Mouse (Mus musculus): Measurements from ENCODE around the gene Daxx.

Daxx gene

GRCm38 (mm10) chr17:33921361-33921760, 12.1 kb downstream of the Daxx start:
- no peak for DNase-seq

DNA sequence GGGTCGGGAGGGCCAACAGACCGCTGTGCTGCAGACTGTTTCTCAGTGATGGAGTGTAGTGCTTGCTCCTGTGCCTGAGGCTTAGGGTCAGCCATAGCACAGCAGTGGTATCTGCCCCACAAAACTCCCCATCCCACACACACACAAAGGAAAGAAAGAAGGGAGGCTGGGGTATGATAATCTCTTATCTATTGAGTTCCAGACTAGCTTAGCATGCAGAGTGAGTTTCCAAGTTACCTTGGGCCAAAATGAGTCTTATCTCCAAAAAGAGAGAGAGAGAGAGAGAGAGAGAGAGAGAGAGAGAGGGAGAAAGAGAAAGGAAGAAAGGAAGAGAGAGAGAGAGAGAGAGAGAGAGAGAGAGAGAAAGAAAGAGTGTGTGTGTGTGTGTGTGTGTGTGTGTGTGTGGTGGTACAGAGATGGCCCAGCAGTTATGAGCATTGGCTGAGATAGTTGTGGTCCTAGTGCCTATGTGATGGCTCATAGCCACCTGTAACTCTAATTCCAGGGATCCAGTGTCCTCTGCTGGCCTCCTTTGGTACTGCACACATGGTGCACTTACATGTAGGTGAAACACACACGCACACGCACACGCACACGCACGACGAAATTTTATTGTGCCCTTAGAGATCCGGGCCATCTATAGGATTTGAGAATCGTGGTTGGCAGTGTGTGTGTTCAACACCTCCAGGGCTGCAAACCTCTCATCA, 15.5 kb downstream of the Daxx start:
- DNase-seq = peak; percentile 64

- no peak for DNase-seq
Measured at GRCm38 (mm10) chr17:33925406-33926116, 16.3 kb downstream of the Daxx start.

DNA sequence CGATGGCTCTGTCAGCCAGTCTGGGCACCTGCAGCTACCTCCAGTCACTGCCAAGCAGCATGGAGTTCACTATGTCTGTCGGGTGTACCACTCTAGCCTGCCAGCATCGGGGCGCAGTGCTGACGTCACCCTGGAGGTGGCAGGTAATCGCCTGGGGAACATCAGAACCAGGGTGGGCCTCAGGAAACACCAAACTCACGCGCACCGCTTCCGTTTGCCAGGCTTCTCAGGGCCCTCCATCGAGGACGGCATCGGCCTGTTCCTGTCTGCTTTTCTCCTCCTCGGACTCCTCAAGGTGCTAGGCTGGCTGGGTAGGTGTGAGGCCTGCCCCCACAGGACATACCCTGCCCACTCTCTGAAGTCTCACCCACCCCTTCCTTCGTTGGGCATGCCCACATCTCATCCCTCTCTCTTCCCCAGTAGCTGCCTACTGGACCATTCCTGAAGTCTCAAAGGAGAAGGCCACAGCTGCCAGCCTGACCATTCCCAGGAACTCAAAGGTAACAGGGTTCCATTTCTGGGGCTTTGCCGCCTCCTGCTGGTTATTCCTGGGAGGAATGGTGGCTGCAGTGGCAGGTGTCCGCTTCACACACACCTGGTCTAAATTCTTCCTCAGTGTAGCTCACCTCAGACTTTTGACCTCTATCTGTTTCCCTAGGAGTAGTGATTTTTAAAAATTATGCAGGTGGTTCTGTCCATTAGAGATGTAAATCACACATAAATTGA, 17.2 kb downstream of the Daxx start:
- no peak for DNase-seq

DNA sequence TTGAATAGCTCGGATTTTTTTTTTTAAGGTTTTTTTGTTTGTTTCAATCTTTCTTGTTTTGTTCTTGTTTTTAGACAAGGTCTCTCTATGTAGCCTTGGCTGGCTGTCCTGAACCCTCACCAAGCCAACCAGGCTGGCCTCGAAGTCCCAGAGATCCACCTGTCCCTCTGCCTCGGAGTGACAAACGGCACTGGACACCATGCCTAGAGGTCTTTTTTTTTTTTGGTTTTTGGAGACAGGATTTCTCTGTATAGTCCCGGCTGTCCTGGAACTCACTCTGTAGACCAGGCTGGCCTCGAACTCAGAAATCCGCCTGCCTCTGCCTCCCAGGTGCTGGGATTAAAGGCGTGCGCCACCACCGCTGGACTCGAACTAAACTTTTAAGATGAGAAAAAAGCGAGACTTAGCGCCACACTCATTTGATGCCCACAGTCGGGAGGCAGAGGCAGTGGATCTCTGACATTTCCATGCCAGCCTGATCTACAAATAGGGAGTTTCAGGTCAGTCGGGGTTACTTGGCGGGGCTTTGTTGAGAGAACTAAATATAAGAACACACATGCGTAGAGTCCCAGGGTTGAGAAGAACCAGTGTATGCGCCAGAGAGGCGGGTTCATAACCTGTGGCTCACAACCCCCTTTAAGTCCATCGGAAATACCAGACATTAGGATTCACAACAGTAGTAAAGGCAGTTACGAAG, 19.2 kb downstream of the Daxx start:
- DNase-seq = no peak

DNA sequence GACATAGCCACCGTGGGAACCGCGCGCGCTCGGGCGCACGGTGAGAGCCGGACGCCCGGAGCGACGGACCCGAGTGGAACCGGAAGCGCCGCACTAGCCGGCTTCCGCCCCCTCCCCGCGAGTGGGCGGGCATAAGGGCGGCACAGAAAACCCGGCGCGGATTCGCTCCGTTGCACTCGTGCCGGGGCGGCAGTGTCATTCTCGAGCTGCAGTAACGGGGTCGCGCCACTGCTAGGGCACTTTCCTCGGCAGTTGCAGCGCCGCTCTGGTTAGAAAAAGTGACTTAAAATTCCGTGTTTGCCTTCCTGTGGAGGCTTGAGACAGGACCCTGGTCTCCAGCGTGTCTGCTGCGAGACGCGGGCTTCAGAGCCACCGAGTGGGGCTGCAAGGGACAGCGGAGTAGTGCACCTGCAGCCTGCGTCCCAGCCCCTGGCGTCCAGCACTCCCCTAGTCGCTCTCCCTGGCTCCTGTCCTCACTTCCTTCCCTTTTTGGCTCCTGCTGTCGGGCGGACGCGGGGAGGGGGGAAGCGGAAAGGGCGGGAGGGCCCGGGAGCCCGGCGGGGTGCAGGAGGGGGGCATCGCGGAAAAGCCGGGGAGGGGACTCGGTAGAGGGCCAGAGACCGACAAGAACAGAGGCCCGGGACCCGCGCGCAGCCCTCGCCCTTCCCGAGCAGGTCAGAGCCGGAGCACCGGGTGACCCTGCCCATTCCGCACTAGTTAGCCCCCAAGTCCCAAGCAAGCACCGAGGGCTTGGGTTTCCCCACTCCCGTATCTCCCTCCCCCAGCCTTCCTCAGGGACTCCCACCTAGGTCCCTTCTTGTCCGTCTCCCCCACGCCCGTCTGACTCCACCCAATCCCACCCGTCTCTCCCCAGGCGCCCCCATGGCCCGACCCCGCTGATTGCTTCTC, 20.4 kb downstream of the Daxx start, which contains the start of gene Rgl2:
Gene Rgl2 (plus strand): TSS at position 173 of the 909 bp plus-strand sequence.
- DNase-seq = peak; percentile 98

DNA sequence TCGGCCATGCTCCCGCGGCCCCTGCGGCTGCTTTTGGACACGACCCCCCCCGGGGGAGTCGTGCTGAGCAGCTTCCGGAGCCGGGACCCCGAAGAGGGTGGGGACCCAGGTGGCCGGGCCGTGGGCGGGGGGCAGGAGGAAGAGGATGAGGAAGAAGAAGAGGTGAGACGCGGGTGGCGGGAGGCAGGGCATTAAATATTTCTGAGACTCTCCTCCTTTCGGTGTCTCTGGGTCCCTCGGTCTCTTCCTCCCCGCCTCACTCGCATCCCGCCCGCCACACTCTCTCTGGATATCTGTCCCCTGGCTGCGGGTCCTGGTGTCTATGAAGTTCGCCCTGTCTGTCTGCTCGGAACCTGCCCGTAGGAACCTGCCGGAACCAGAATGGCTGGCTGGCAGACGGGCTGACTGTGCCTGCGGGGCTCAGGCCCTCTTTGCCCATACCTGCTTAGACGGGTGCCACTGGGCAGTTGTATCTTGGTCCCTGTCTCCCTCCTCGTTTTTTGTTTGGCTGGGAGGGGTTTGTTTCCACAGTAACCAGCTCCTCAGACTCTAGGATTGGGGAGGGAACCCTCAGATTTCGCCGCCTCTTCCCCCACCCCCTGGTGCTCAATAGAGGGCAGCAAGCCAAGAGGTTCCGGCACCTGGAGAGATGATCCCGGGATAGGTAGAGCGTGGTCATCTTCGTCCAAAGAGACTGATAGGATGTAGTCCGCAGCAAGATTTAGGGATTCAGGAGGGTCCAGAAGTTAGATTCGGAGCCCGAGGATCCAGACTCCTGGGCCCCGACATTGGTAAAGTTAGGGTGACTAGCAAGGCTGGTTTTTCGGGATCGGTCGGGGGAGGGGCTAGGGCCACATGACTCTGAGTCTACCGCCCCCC, 21.3 kb downstream of the Daxx start:
- peak; percentile 85 for DNase-seq

- DNase-seq = no peak
Measured at GRCm38 (mm10) chr17:33931159-33931866, 22.1 kb downstream of the Daxx start.

- no peak for DNase-seq
Measured at GRCm38 (mm10) chr17:33931947-33932346, 22.7 kb downstream of the Daxx start.

- DNase-seq = no peak
Measured at GRCm38 (mm10) chr17:33932448-33932847, 23.2 kb downstream of the Daxx start.

DNA sequence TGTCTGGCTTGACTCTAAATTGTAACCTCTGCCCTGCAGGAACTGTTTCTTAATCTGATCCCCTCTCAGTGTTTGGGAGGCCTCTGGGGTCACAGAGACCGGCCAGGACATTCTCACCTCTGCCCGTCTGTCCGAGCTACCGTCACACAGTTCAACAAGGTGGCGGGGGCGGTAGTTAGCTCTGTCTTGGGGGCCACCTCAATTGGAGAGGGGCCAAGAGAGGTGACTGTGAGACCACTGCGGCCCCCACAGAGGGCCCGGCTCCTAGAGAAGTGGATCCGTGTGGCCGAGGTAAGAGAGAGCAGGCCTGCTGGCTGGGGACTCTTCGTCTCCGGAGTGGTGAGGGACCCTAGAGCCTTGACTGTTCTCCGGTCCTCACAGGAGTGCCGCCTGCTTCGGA, 23.8 kb downstream of the Daxx start:
- no peak for DNase-seq

- DNase-seq = no peak
Measured at GRCm38 (mm10) chr17:33935422-33936055, 26.3 kb downstream of the Daxx start.

GRCm38 (mm10) chr17:33936993-33937392, 27.8 kb downstream of the Daxx start:
- DNase-seq = no peak

GRCm38 (mm10) chr17:33938783-33939182, 29.6 kb downstream of the Daxx start:
- no peak for DNase-seq

GRCm38 (mm10) chr17:33940206-33940805, 31.1 kb downstream of the Daxx start, which contains the start of the genes Pfdn6 and Wdr46:
Gene Pfdn6, minus strand, starts transcription at chr17:33940343.
Gene Wdr46, plus strand, starts transcription at chr17:33940660.
- peak; percentile 88 for DNase-seq

DNA sequence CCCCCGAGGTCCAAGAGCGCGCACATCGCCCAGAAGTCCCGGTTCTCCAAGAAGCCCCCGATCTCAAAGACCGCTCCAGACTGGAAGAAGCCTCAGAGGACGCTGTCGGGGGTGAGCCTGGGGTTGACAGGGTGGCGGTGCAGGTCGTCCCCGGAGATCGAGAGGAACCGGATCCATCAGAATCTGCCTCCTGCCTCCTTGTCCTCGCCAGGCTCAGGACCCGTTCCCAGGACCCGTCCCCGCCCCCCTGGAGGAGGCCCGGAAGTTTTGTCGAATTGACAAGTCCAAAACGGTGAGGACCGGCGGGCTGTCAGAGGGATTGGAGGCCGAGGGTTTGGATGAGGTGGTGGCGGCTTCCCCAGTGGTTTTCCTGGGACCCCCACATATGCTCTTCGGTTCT, 31.8 kb downstream of the Daxx start:
- DNase-seq = peak; percentile 51

GRCm38 (mm10) chr17:33941381-33941780, 32.2 kb downstream of the Daxx start:
- DNase-seq = no peak

DNA sequence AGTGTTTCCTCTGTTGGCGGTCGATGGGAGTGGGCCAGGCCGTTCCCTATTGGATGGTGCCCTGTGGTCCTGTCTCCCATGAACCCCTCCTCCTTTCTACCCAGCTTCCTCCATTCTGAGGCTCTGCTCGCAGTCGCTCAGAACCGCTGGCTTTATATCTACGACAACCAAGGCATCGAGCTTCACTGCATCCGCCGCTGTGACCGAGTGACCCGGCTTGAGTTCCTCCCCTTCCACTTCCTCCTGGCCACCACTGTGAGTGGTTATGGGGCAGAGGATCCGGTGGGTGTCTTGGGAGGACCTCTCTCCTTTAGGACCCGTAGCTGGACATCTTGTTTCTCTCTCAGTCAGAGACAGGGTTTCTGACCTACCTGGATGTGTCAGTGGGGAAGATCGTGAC, 34.2 kb downstream of the Daxx start:
- DNase-seq = no peak

- DNase-seq = peak; percentile 70
Measured at GRCm38 (mm10) chr17:33947430-33948089, 38.3 kb downstream of the Daxx start.

All from thymus, postnatal 14 days (tissue).